26 mouse cellular contexts compared by ENCODE assay signal in the genomic region with DNA sequence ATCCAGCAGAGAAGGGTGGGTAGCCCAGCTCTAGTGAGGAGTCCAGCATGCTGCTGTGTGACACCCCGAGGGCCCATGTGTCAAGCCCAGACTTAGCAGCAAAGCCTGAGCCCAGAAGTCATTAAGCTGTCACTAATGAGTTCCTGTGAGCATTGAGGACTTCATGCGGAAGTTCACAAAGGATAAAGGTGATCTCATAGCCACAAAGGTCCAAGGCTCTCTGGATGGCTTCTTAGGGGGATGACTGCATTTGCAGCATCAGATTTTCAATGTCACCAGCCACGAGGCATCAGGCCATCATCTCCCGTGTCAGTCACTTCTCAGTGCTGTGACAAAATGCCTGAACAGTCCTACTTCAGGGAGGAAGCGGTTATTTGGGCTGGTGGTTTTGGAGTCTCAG.
DNase-seq lines count a peak whose midpoint lies in the region; ATAC-seq and TF ChIP-seq lines count a peak whose summit lies in the region.
"Had no signal": no experiment of that assay in that cellular context is flagged by ENCODE, and none has a peak within 500 bp of the region (broad histone marks: within the 10 kb centered on the region; RNA-seq: fewer than 3 reads in every experiment).

No protein-coding gene starts in this region.

- H3K9me3 ChIP-seq in heart, embryonic 10.5 days = no peaks in the 10 kb centered on the region
- no peaks in the 10 kb centered on the region for H3K9me3 ChIP-seq in kidney, embryonic 15.5 days (replicated peaks)
- H3K9me3 ChIP-seq: embryonic facial prominence, embryonic 13.5 days; forebrain, embryonic 10.5 days; forebrain, embryonic 13.5 days; G1E; heart, embryonic 13.5 days; hindbrain, embryonic 15.5 days had no signal

- DNase-seq in heart, adult 11 months = peak; percentile 68
- no peak for DNase-seq in heart, embryonic 10.5 days (ENCODE audit: low spot score)
- no peak for DNase-seq in kidney, adult 18-20 months
- peak; percentile 64 for DNase-seq in Muller cell, postnatal 12 days (ENCODE audit: inconsistent ontology term)
- DNase-seq in retina, postnatal 1 day = peak; percentile 27
- DNase-seq in gastrocnemius, adult 2 months = no peak
- DNase-seq: adrenal gland, adult 2 months; adrenal gland, postnatal 14 days; B cell, adult 2 months; cerebellum, adult 11 months; cerebellum, adult 2 months; cerebellum, adult 9-11 months; cerebellum, postnatal 25 days; gastrocnemius, postnatal 14 days; heart, adult 18-20 months; heart, postnatal 14 days; heart, postnatal 4 days had no signal

- no peaks in the 10 kb centered on the region for H3K36me3 ChIP-seq in heart, embryonic 10.5 days
- no peaks in the 10 kb centered on the region for H3K36me3 ChIP-seq in kidney, embryonic 15.5 days
- H3K36me3 ChIP-seq: embryonic facial prominence, embryonic 13.5 days; forebrain, embryonic 10.5 days; G1E; heart, embryonic 13.5 days; hindbrain, embryonic 15.5 days had no signal

- no peaks in the 10 kb centered on the region for H3K27me3 ChIP-seq in heart, embryonic 10.5 days (ENCODE audit: insufficient read depth, poor library complexity, severe bottlenecking)
- no peaks in the 10 kb centered on the region for H3K27me3 ChIP-seq in kidney, embryonic 15.5 days
- H3K27me3 ChIP-seq: CH12.LX; embryonic facial prominence, embryonic 13.5 days; forebrain, embryonic 13.5 days; heart, embryonic 13.5 days; hindbrain, embryonic 15.5 days had no signal

- H3K4me1 ChIP-seq in heart, embryonic 10.5 days = no peaks in the 10 kb centered on the region
- H3K4me1 ChIP-seq in kidney, embryonic 15.5 days = 0 out of 2 replicates have a peak, but pooled peaks cover 3% of the 10 kb centered on the region
- H3K4me1 ChIP-seq: embryonic facial prominence, embryonic 13.5 days; forebrain, embryonic 10.5 days; forebrain, embryonic 13.5 days; hindbrain, embryonic 15.5 days had no signal

- no peak for TF ChIP-seq CTCF in gastrocnemius, adult 2 months (IDR thresholded peaks at IDR 0.05)

- ATAC-seq in kidney, embryonic 15.5 days (replicated peaks; ENCODE audit: low FRiP score) = 0 out of 2 replicates have a peak, but pooled peaks have one; percentile 49
- ATAC-seq: forebrain, embryonic 13.5 days; forebrain, embryonic 16.5 days had no signal

- no peak overlapping the region for H3K27ac ChIP-seq in heart, embryonic 10.5 days
- no peak overlapping the region for H3K27ac ChIP-seq in kidney, embryonic 15.5 days
- H3K27ac ChIP-seq in gastrocnemius, adult 2 months = no peak overlapping the region
- H3K27ac ChIP-seq: embryonic facial prominence, embryonic 13.5 days; forebrain, embryonic 10.5 days; forebrain, embryonic 13.5 days; heart, embryonic 13.5 days; hindbrain, embryonic 15.5 days had no signal

- no peak overlapping the region for H3K9ac ChIP-seq in kidney, embryonic 15.5 days
- H3K9ac ChIP-seq: embryonic facial prominence, embryonic 13.5 days; forebrain, embryonic 13.5 days; heart, embryonic 13.5 days; hindbrain, embryonic 15.5 days had no signal

- H3K4me3 ChIP-seq in heart, embryonic 10.5 days = no peak overlapping the region
- no peak overlapping the region for H3K4me3 ChIP-seq in kidney, embryonic 15.5 days (replicated peaks)
- no peak overlapping the region for H3K4me3 ChIP-seq in gastrocnemius, adult 2 months
- H3K4me3 ChIP-seq: embryonic facial prominence, embryonic 13.5 days; forebrain, embryonic 10.5 days; forebrain, embryonic 13.5 days; heart, embryonic 13.5 days; hindbrain, embryonic 15.5 days had no signal

- 83% methylated on average over 5 of the region's 5 CpGs for WGBS in heart, embryonic 10.5 days
- 78% methylated on average over 5 of the region's 5 CpGs for WGBS in kidney, embryonic 15.5 days

- no peak overlapping the region for H3K4me2 ChIP-seq in kidney, embryonic 15.5 days
- H3K4me2 ChIP-seq: embryonic facial prominence, embryonic 13.5 days; forebrain, embryonic 13.5 days; heart, embryonic 13.5 days; hindbrain, embryonic 15.5 days had no signal

- intact Hi-C loops in gastrocnemius, adult 2 months (cut with DNase I) = no loop called here

Comparison
In these comparisons a context has a peak if more than half of its experiments do, and no peak if none do; other contexts are left out.
1. DNase-seq: peak in heart, adult 11 months (single experiment), Muller cell, postnatal 12 days (single experiment) and retina, postnatal 1 day (single experiment); none in heart, embryonic 10.5 days (single experiment), kidney, adult 18-20 months (single experiment) and gastrocnemius, adult 2 months (single experiment).